Mouse (Mus musculus) lung, embryonic 16.5 days (tissue): Measurements from ENCODE around the gene Atp8a1. TPM values are rescaled to one million over a fixed set of nuclear protein-coding genes. Genes with fewer than 3 reads are reported as not detected.
A peak's percentile ranks its signal among the peaks of the same experiment; 100 is the strongest.

Experiments used
- ATAC-seq: fragments of 200-750 bp; cut with Nextera tagmentation; 2 replicates; pipeline ENCODE4 v1.8.0; 2017; ENCODE audit warnings: low read depth, mild to moderate bottlenecking, moderate library complexity
- H3K27ac ChIP-seq: fragments of 300-500 bp; sonication (generic); 2 replicates; pipeline ENCODE4 v1.5.1; 2014; ENCODE audit warnings: mild to moderate bottlenecking, control low read depth, low read length
- H3K27me3 ChIP-seq: fragments of 300-500 bp; sonication (generic); 2 replicates; pipeline ENCODE4 v1.6.1; 2014; ENCODE audit warnings: low read depth, low read length, mixed read lengths; ENCODE audit not compliant: control insufficient read depth, insufficient read depth
- H3K36me3 ChIP-seq: fragments of 300-500 bp; sonication (generic); 2 replicates; pipeline ENCODE4 v1.6.1; 2014; ENCODE audit warnings: low read length; ENCODE audit not compliant: control insufficient read depth, insufficient read depth
- H3K4me1 ChIP-seq: fragments of 300-500 bp; sonication (generic); replicated peaks from 2 replicates; pipeline ENCODE4 v1.6.1; 2014; ENCODE audit warnings: low read length, mixed read lengths; ENCODE audit not compliant: control insufficient read depth, insufficient read depth
- H3K4me2 ChIP-seq: fragments of 300-500 bp; sonication (generic); 2 replicates; pipeline ENCODE4 v1.6.1; 2014; ENCODE audit warnings: low read depth, low read length, control low read depth
- H3K4me3 ChIP-seq: fragments of 300-500 bp; sonication (generic); 2 replicates; pipeline ENCODE4 v1.5.1; 2014; ENCODE audit warnings: mild to moderate bottlenecking, low read length, control low read depth
- H3K9ac ChIP-seq: fragments of 300-500 bp; sonication (generic); 2 replicates; pipeline ENCODE4 v1.6.1; 2014; ENCODE audit warnings: low read length, control low read depth
- H3K9me3 ChIP-seq: fragments of 300-500 bp; sonication (generic); 2 replicates; pipeline ENCODE4 v1.6.1; 2016; ENCODE audit warnings: low read length; ENCODE audit not compliant: control insufficient read depth
- WGBS: fragments of 180-500 bp; shearing (Covaris S2); extraction: QIAGEN DNeasy Blood & Tissue Kit; methylation state at CpG from one replicate; pipeline ENCODE4 v1.1.7; 2014; 5-methylcytosine and 5-hydroxymethylcytosine counted together
- polyA plus RNA-seq: library from polyadenylated mRNA; unstranded; fragments of >200 nt; fragmentation: Nextera tagmentation; extraction: Ambion mirVana; gene quantifications from 2 replicates; pipeline ENCODE4 v1.2.1, GENCODE M21; 2015

Gene Atp8a1
- 55.2 and 57.3 TPM in 2 replicates for polyA plus RNA-seq

DNA sequence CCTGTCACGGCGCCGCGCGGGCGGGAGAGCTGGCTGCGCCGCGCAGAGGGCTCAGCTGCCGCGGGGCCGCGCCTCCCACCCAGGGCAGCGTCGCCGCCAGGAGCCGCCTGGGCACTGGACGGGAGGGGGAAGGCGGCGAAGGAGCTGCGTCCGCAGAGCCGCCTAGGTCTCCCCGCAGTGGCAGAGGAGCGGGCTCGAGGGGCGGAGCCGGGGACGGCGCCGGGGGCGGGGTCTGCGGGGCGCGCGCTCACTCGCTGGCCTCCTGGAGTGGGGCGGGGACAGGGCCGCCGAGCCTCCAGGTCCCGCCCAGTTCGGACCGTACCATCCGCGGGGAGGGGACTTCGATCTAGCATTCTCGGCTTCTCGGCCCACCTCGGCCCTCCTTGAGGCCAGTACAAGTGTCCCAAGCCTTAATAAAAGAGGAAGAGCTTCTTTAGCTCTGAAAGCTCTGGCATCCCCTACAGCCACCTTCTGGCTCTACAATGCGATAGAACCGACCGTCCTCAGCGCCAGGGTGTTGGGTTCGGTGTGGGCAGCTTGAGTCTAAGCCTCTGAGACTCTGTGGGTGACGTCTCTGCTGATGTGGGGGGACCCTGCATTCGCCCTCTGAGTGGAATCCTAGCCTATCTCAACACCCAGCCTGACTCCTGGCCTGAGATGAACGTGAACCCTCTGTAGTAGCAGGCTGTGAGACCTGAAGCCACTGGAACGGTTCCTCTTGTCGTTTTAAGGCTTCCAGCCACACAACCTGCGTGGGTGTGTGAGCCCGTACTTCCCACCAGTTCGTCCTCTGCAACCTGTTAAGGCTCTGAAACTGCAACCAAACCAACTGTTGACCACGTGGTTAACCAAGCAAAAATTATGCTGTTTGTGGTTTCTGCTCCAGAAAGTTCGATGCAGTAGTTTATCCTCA is at the start of gene Atp8a1:
Gene Atp8a1 (minus strand): TSS at position 182 of the 913 bp plus-strand sequence.
- Histone ChIP-seq H3K27me3 (no peaks in the 10 kb centered on the region), H3K4me3 (peak within 1 kb of the TSS; percentile 93), H3K36me3 (no peaks in the 10 kb centered on the region), H3K27ac (peak within 1 kb of the TSS; percentile 93), H3K4me1 (peaks cover 9% of the 10 kb centered on the region; the same call in 1 of the 2 replicates), H3K4me2 (peak within 1 kb of the TSS; percentile 95), H3K9ac (peak within 1 kb of the TSS; percentile 82), H3K9me3 (no peaks in the 10 kb centered on the region)
- peak; percentile 98 for ATAC-seq
- WGBS: 1% methylated on average over 42 of the region's 64 CpGs

DNA sequence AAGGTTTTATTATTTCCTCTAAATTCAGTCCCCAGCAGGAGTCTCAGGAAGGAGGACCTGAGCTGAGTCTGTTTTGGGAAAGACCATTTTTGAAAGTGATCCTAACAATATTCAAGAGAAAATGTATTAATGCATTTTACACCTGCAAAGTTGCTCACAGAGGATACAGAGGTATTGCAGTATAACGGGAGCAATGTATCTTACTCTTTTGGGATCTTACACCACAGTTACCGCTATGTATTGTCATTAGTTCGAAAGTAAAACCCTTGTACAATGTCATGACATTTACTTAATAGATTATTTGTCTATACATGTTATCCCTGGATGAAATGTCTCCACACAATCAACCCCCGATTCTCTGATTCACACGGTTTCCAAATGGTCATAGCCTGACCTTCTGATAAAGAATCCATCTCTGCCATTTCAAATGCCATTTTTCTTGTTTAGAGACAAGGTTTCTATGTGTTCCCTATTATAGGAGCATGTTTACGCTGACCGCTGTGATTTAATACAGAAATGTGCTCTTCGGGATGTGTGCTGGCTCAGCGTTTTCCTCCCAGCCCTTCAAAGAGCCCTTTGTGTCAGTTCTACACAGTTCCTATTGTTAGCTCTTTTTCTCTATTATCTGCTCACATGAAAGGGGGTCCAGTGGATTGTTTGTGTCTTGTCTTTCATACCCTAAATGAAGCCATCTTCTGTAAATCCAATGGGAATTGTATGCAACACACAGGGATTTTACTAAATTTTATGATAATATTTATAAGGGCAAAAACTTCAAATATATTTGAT is 37.4 kb upstream of the Atp8a1 start:
- no peak for ATAC-seq
- Histone ChIP-seq H3K4me1 (no peaks in the 10 kb centered on the region), H3K4me3 (no peak overlapping the region), H3K27me3 (no peaks in the 10 kb centered on the region), H3K4me2 (no peak overlapping the region), H3K27ac (no peak overlapping the region), H3K9ac (no peak overlapping the region), H3K9me3 (no peaks in the 10 kb centered on the region), H3K36me3 (no peaks in the 10 kb centered on the region)
- 78% methylated on average over 9 of the region's 9 CpGs for WGBS

DNA sequence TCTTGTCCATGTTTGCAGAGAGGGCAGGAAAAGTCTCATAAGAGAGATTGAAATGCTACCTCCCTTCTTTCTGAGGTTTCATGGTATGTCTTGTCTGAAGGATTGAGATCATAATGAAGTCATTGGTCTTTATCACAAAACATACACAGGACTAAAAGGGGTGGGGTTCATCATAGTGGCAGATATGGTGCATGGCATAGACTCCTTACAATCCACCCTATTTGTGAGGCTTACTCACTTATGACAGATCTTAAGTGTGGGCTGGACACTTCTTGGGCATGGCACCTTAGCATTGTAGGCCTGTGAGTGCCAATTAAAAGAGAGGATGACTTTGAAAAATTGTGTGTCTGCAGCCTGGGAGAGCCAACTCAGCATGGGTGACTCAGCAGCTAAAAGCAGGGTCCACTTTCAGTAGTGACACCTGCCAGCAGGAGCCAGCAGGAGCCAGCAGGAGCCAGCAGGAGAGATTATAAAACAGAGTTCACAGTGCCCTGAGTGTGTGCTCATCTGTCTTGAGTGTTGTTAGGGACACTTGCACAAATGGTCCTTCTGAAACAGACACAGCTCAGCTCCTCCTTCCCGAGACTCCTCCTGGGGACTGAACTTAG is 36.4 kb upstream of the Atp8a1 start:
- no peak overlapping the region for H3K4me2 ChIP-seq
- WGBS: 48% methylated on average over 1 of the region's 1 CpGs
- no peak overlapping the region for H3K27ac ChIP-seq
- no peaks in the 10 kb centered on the region for H3K36me3 ChIP-seq
- no peaks in the 10 kb centered on the region for H3K4me1 ChIP-seq
- no peak for ATAC-seq
- no peaks in the 10 kb centered on the region for H3K27me3 ChIP-seq
- no peak overlapping the region for H3K4me3 ChIP-seq
- no peaks in the 10 kb centered on the region for H3K9me3 ChIP-seq
- H3K9ac ChIP-seq: no peak overlapping the region

DNA sequence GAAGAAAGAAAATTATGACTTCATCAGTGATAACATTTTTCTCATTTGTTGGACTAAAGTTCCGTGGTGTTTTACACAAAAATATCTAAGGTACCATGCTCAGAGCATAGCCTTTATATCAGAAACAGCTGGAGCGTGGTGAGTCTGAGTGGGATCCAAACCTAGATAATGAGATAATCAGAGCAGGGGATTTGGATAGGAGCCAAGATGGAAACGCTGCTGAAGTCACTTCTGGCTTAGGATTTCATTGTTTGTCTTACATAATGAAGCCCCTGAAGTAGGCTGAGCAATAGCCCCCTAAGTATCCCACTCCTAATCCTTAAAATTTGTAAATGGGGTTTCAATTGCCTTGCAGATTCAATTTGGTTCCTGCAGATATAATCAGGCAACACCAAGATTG is 24.2 kb upstream of the Atp8a1 start:
- Histone ChIP-seq H3K9ac (no peak overlapping the region), H3K4me3 (no peak overlapping the region), H3K4me1 (no peaks in the 10 kb centered on the region), H3K27me3 (no peaks in the 10 kb centered on the region), H3K9me3 (no peaks in the 10 kb centered on the region), H3K27ac (no peak overlapping the region), H3K4me2 (no peak overlapping the region), H3K36me3 (no peaks in the 10 kb centered on the region)
- 22% methylated on average over 3 of the region's 3 CpGs for WGBS
- ATAC-seq: no peak

DNA sequence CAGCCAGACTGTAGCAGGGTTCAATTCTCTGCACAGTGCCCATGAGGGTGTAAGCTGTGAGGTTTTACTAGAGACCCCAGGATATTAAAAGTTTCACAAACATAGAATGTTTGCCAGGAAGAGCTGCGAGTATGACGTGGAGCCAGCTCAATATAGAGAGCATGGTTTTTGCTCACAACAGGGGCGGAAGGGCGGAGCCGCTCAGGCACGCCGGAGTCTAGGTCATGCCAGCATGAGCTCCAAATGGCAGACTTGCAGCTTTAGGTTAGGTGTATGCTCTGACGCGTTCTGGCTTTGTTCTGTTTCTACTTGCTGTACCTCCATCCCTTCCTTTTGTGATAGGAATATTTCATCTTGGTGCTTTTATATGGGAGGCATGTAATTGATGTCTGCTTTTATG is 19.0 kb upstream of the Atp8a1 start:
- H3K4me3 ChIP-seq: no peak overlapping the region
- no peaks in the 10 kb centered on the region for H3K4me1 ChIP-seq
- H3K27me3 ChIP-seq: no peaks in the 10 kb centered on the region
- no peak overlapping the region for H3K27ac ChIP-seq
- no peaks in the 10 kb centered on the region for H3K36me3 ChIP-seq
- WGBS: 67% methylated on average over 9 of the region's 9 CpGs
- H3K9ac ChIP-seq: no peak overlapping the region
- no peak overlapping the region for H3K4me2 ChIP-seq
- H3K9me3 ChIP-seq: no peaks in the 10 kb centered on the region
- ATAC-seq: no peak

DNA sequence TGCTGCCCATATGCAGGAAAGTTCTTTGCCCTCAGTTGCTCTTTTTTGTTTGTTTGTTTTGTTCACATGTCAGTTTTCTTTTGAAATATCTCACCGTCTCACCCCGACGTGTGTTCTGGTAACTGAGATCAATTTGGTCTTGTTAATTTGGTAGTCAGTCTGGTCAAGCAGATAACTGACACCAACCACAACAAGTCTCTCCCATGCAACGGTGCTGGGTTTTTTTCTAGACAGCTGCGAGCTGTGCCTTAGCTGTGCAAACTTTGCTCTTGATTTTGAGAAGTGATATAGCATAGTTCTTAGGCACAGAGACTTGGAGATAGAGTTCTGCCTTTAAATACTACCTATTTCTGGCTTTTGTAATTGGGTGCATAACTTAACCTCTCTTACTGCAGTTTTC is 18.4 kb upstream of the Atp8a1 start:
- Histone ChIP-seq H3K9ac (no peak overlapping the region), H3K4me3 (no peak overlapping the region), H3K4me1 (no peaks in the 10 kb centered on the region), H3K36me3 (no peaks in the 10 kb centered on the region), H3K27ac (no peak overlapping the region), H3K27me3 (no peaks in the 10 kb centered on the region), H3K9me3 (no peaks in the 10 kb centered on the region), H3K4me2 (no peak overlapping the region)
- ATAC-seq: no peak
- WGBS: 43% methylated on average over 5 of the region's 5 CpGs

DNA sequence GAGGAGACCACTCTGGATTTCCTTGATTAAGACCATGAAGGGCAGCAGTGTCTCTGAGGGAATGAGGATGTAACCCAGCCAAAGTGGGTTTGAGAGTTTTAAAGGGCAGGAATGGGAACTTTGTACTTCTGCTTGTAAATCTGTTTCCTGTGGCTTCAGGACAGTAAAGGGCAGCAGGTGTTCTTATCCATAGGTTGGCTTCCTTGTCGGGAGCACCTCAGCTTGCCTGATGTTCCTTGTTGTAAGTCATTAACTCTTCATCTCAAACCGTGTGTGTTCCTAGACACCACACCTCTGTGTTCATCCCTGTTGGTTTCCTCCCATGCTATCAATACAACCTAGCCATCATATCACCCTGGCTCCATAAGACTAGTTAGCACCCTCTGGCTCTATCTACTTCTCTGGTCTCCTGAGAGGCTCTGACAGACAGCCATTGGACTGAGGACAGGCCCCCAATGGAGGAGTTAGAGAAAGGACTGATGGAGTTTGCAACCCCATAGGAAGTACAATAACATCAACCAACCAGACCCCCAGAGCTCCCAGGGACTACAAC is 17.4 kb upstream of the Atp8a1 start:
- Histone ChIP-seq H3K36me3 (no peaks in the 10 kb centered on the region), H3K4me1 (no peaks in the 10 kb centered on the region), H3K9me3 (no peaks in the 10 kb centered on the region), H3K9ac (no peak overlapping the region), H3K27me3 (no peaks in the 10 kb centered on the region), H3K4me3 (no peak overlapping the region), H3K4me2 (no peak overlapping the region), H3K27ac (no peak overlapping the region)
- ATAC-seq: no peak
- 80% methylated on average over 2 of the region's 2 CpGs for WGBS

DNA sequence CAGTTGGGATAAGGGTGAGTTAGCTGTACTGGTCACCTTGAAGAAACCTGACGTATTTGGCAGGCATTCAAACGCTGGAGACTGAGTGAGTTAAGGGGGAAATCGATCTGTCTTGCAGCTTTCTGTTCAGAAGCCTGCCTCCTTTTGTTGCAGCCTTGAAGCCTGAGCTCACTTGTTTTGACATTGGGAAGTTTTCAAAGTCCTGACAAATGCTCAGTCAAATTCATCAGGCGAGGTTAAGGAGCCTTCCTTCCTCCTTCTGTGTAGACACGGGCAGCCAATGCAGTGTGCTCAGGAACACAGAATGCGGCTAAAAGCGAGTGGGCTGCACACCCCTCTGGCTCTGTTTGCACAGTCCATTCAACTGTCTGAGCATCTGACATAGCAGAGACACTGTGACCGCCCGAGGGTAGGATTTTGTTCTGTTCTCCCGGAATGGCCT is 16.7 kb upstream of the Atp8a1 start:
- Histone ChIP-seq H3K4me1 (no peaks in the 10 kb centered on the region), H3K27ac (no peak overlapping the region), H3K36me3 (no peaks in the 10 kb centered on the region), H3K4me3 (no peak overlapping the region), H3K9me3 (no peaks in the 10 kb centered on the region), H3K9ac (no peak overlapping the region), H3K27me3 (no peaks in the 10 kb centered on the region), H3K4me2 (peak overlapping the region; percentile 21; the same call in 1 of the 2 replicates)
- ATAC-seq: no peak; the same call in 1 of the 2 replicates
- 31% methylated on average over 10 of the region's 10 CpGs for WGBS
